Comparison of ENCODE assay signal across 20 mouse cellular contexts in genomic region chr7:137741702-137742101, GRCm38 (mm10).
"Had no signal": no experiment of that assay in that cellular context is flagged by ENCODE, and none has a peak within 500 bp of the region (broad histone marks: within the 10 kb centered on the region; RNA-seq: fewer than 3 reads in every experiment).

No protein-coding gene starts in this region.

- H3K4me1 ChIP-seq: hindbrain, embryonic 10.5 days; intestine, embryonic 15.5 days had no signal

- H3K4me3 ChIP-seq: gastrocnemius, adult 2 months; heart, embryonic 10.5 days; heart, embryonic 12.5 days; hindbrain, embryonic 10.5 days; intestine, embryonic 15.5 days; layer of hippocampus, adult 2 months; left cerebral cortex, adult 2 months; limb, embryonic 10.5 days; limb, embryonic 12.5 days had no signal

- H3K36me3 ChIP-seq: heart, embryonic 10.5 days; heart, embryonic 12.5 days; hindbrain, embryonic 10.5 days; intestine, embryonic 15.5 days; limb, embryonic 10.5 days; limb, embryonic 12.5 days had no signal

- H3K27me3 ChIP-seq: heart, embryonic 12.5 days; intestine, embryonic 15.5 days had no signal

- H3K9ac ChIP-seq: heart, embryonic 12.5 days; hindbrain, embryonic 14.5 days; intestine, embryonic 15.5 days; limb, embryonic 12.5 days had no signal

- DNase-seq: gastrocnemius, adult 2 months; gastrocnemius, postnatal 10 days; gastrocnemius, postnatal 25 days; kidney, adult 18-20 months; kidney, adult 8-10 months; kidney, postnatal 25 days; kidney, postnatal 4 days had no signal

- H3K4me2 ChIP-seq: heart, embryonic 12.5 days; hindbrain, embryonic 14.5 days; intestine, embryonic 15.5 days; limb, embryonic 12.5 days had no signal

- ATAC-seq: forebrain, embryonic 16.5 days; hindbrain, embryonic 16.5 days; inflammation-experienced regulatory T-cells, adult 6 months; intestine, embryonic 15.5 days; intestine, postnatal 0 days had no signal

- H3K27ac ChIP-seq: gastrocnemius, adult 2 months; heart, embryonic 10.5 days; hindbrain, embryonic 10.5 days; hindbrain, embryonic 14.5 days; intestine, embryonic 15.5 days; layer of hippocampus, adult 2 months; left cerebral cortex, adult 2 months; limb, embryonic 10.5 days had no signal

- H3K9me3 ChIP-seq: heart, embryonic 10.5 days; heart, embryonic 12.5 days; hindbrain, embryonic 10.5 days; intestine, embryonic 15.5 days; limb, embryonic 10.5 days; limb, embryonic 12.5 days had no signal
